Mouse (Mus musculus) hindbrain, embryonic 14.5 days (tissue): Measurements from ENCODE around the gene Rhox3e. TPM values are rescaled to one million over a fixed set of nuclear protein-coding genes. Genes with fewer than 3 reads are reported as not detected.
"Not testable (repeated sequence)": the region's sequence is repeated elsewhere in the genome, so short reads cannot be mapped to it uniquely, and the experiment has no call there.

Experiments used
- ATAC-seq: fragments of 200-750 bp; cut with Nextera tagmentation; 2 replicates; pipeline ENCODE4 v1.8.0; 2017; ENCODE audit warnings: moderate number of reproducible peaks, mild to moderate bottlenecking, moderate TSS enrichment, moderate library complexity; ENCODE audit not compliant: low FRiP score
- DNase-seq: peaks from one replicate; pipeline ENCODE4 v3.0.0-alpha.2; 2015; ENCODE audit warnings: low spot score
- H3K27ac ChIP-seq: fragments of 300-500 bp; sonication (generic); 2 replicates; pipeline ENCODE4 v1.5.1; 2014; ENCODE audit warnings: mild to moderate bottlenecking, moderate library complexity
- H3K27me3 ChIP-seq: fragments of 300-500 bp; sonication (generic); 2 replicates; pipeline ENCODE4 v1.6.1; 2014; ENCODE audit warnings: mild to moderate bottlenecking, low read length, mixed read lengths; ENCODE audit not compliant: control insufficient read depth, insufficient read depth
- H3K36me3 ChIP-seq: fragments of 300-500 bp; sonication (generic); replicated peaks from 2 replicates; pipeline ENCODE4 v1.6.1; 2014; ENCODE audit not compliant: control insufficient read depth, insufficient read depth
- H3K4me1 ChIP-seq: fragments of 300-500 bp; sonication (generic); replicated peaks from 2 replicates; pipeline ENCODE4 v1.6.1; 2014; ENCODE audit warnings: antibody characterized with exemption, low read length, mixed read lengths; ENCODE audit not compliant: control insufficient read depth, insufficient read depth
- H3K4me2 ChIP-seq: fragments of 300-500 bp; sonication (generic); replicated peaks from 2 replicates; pipeline ENCODE4 v1.6.1; 2014; ENCODE audit warnings: mild to moderate bottlenecking, moderate library complexity
- H3K4me3 ChIP-seq: fragments of 300-500 bp; sonication (generic); replicated peaks from 2 replicates; pipeline ENCODE4 v1.5.1; 2014; ENCODE audit warnings: mild to moderate bottlenecking, low read length
- H3K9ac ChIP-seq: fragments of 300-500 bp; sonication (generic); 2 replicates; pipeline ENCODE4 v1.6.1; 2014
- H3K9me3 ChIP-seq: fragments of 300-500 bp; sonication (generic); 2 replicates; pipeline ENCODE4 v1.6.1; 2016; ENCODE audit warnings: low read length; ENCODE audit not compliant: control insufficient read depth
- WGBS: fragments of 180-500 bp; shearing (Covaris S2); extraction: QIAGEN DNeasy Blood & Tissue Kit; methylation state at CpG from one replicate; pipeline ENCODE4 v1.1.7; 2014; 5-methylcytosine and 5-hydroxymethylcytosine counted together
- polyA plus RNA-seq: library from polyadenylated mRNA; unstranded; fragments of >200 nt; fragmentation: Nextera tagmentation; extraction: Ambion mirVana; gene quantifications from 2 replicates; pipeline ENCODE4 v1.2.1, GENCODE M21; 2014

Rhox3e gene
- polyA plus RNA-seq, result not detected in 2 replicates

DNA sequence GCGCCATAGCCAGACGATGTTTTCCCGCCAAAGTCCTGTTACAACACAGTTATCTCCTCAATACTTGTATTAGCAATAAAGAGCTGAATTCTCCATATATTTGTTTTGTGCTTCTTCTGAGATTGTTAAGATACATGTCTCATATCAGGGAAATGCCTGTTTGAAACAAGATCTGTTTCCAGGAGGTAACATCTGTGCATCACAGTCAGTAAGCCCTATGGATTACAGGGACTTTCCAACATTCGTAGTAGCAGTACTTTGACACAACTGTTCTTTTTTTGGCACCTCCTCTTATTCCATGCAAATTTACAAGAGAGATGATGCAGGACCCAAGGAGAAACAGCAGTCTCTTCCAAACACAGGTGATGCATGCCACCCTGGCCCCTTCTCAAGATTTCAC is at the start of gene Rhox3e:
Gene Rhox3e (plus strand): TSS at position 301 of the 400 bp plus-strand sequence.
- H3K4me1 ChIP-seq, H3K36me3 ChIP-seq, H3K9ac ChIP-seq, DNase-seq, ATAC-seq, H3K9me3 ChIP-seq, H3K27me3 ChIP-seq, H3K4me2 ChIP-seq, H3K27ac ChIP-seq, H3K4me3 ChIP-seq: not testable (repeated sequence)
- no CpG with 5 or more reads among the region's 4 CpGs for WGBS

DNA sequence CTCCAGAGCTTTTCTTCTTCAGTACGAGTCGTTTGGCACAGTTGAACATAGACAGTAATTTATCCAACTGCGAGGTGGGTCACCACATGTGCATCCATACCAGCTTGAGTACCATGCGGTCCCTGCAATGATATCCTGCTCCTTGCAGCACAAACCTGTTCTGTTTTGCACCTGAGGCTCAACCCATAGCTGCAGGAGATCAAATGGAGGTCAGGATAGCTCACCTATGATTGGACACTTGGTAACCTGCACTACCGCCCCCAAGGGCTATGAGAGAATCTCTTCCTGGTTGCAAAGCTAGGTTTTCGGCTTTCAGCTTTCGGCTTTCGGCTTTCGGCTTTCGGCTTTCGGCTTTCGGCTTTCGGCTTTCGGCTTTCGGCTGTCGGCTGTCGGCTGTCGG is 27.8 kb upstream of the Rhox3e start, which contains the start of gene Rhox4d:
Gene Rhox4d (plus strand): TSS at position 301 of the 400 bp plus-strand sequence.
- not testable (repeated sequence) for H3K4me3 ChIP-seq, H3K4me2 ChIP-seq, H3K36me3 ChIP-seq, H3K27ac ChIP-seq, H3K27me3 ChIP-seq, DNase-seq, H3K9me3 ChIP-seq, H3K4me1 ChIP-seq, ATAC-seq, H3K9ac ChIP-seq
- WGBS, result 96% methylated on average over 12 of the region's 18 CpGs

DNA sequence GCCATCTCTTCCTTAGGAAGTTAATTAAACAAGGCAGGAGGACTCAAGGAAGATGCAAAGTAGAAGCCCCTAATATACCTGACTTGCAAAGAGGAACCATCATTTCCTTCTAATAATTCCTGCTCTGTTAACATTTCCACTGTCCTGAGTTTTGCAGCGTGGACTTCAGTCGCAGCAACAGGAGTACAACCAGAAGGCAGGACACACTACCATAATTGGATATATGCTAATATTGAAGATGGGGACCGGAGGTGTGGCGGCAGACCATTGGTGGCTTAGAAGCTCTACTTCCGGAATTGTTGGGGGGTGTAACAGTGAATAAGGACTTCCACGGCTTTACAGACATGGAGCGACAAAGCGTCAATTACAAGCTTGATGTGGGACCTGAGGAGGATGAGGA is 11.7 kb upstream of the Rhox3e start, which contains the start of gene Rhox2e:
Gene Rhox2e (plus strand): TSS at position 301 of the 400 bp plus-strand sequence.
- WGBS, result 89% methylated on average over 2 of the region's 8 CpGs
- not testable (repeated sequence) for H3K9ac ChIP-seq, H3K27ac ChIP-seq, H3K27me3 ChIP-seq, H3K9me3 ChIP-seq, H3K4me1 ChIP-seq, H3K4me3 ChIP-seq, H3K36me3 ChIP-seq, DNase-seq, ATAC-seq, H3K4me2 ChIP-seq

- not testable (repeated sequence) for H3K9ac ChIP-seq, H3K4me3 ChIP-seq, DNase-seq, H3K4me2 ChIP-seq, H3K27me3 ChIP-seq, ATAC-seq, H3K36me3 ChIP-seq, H3K27ac ChIP-seq, H3K4me1 ChIP-seq, H3K9me3 ChIP-seq
- 99% methylated on average over 9 of the region's 18 CpGs for WGBS
Measured at GRCm38 (mm10) chrX:37557112-37557511, 15.3 kb downstream of the Rhox3e start, which contains the start of gene Rhox4e. TSS of gene Rhox4e (plus strand) at chrX:37557412.

DNA sequence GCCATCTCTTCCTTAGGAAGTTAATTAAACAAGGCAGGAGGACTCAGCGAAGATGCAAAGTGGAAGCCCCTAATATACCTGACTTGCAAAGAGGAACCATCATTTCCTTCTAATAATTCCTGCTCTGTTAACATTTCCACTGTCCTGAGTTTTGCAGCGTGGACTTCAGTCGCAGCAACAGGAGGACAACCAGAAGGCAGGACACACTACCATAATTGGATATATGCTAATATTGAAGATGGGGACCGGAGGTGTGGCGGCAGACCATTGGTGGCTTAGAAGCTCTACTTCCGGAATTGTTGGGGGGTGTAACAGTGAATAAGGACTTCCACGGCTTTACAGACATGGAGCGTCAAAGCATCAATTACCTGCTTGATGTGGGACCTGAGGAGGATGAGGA is 29.3 kb downstream of the Rhox3e start, which contains the start of gene Rhox2f:
Gene Rhox2f (plus strand): TSS at position 301 of the 400 bp plus-strand sequence.
- not testable (repeated sequence) for ATAC-seq, H3K27ac ChIP-seq, H3K27me3 ChIP-seq, H3K4me1 ChIP-seq, H3K4me3 ChIP-seq, H3K9me3 ChIP-seq, DNase-seq, H3K9ac ChIP-seq, H3K36me3 ChIP-seq, H3K4me2 ChIP-seq
- WGBS, result 90% methylated on average over 6 of the region's 8 CpGs

GRCm38 (mm10) chrX:37572638-37573037 is 30.8 kb downstream of the Rhox3e start:
- H3K9me3 ChIP-seq, H3K4me3 ChIP-seq, DNase-seq, H3K27ac ChIP-seq, H3K9ac ChIP-seq, H3K27me3 ChIP-seq, H3K4me1 ChIP-seq, H3K4me2 ChIP-seq, H3K36me3 ChIP-seq, ATAC-seq: not testable (repeated sequence)
- WGBS, result 63% methylated on average over 2 of the region's 2 CpGs

GRCm38 (mm10) chrX:37580692-37581091 is 38.9 kb downstream of the Rhox3e start, which contains the start of gene Rhox3f:
TSS of gene Rhox3f (plus strand) at chrX:37580992.
- not testable (repeated sequence) for H3K4me2 ChIP-seq, H3K4me3 ChIP-seq, H3K36me3 ChIP-seq, H3K27me3 ChIP-seq, H3K27ac ChIP-seq, H3K4me1 ChIP-seq, DNase-seq, H3K9ac ChIP-seq, ATAC-seq, H3K9me3 ChIP-seq

Other genes starting within 250 kb of the Rhox3e start
- gene Rhox3a2, start 162.0 kb upstream of the Rhox3e start, polyA plus RNA-seq, result not detected in 2 replicates
- not detected in 2 replicates for gene Rhox4a2, start 151.2 kb upstream of the Rhox3e start, polyA plus RNA-seq
- gene Rhox2b, start 130.0 kb upstream of the Rhox3e start, polyA plus RNA-seq, result not detected in 2 replicates
- not detected in 2 replicates for gene Rhox4b, start 109.5 kb upstream of the Rhox3e start, polyA plus RNA-seq
- gene Rhox2c, start 88.3 kb upstream of the Rhox3e start, polyA plus RNA-seq, result not detected in 2 replicates
- gene Rhox3c, start 83.4 kb upstream of the Rhox3e start, polyA plus RNA-seq, result not detected in 2 replicates
- gene Rhox4c, start 61.7 kb upstream of the Rhox3e start, polyA plus RNA-seq, result not detected in 2 replicates
- not detected in 2 replicates for gene Rhox2d, start 48.6 kb upstream of the Rhox3e start, polyA plus RNA-seq
- not detected in 2 replicates for gene Rhox4d, start 27.7 kb upstream of the Rhox3e start, polyA plus RNA-seq
- not detected in 2 replicates for gene Rhox2e, start 11.6 kb upstream of the Rhox3e start, polyA plus RNA-seq
- not detected in 2 replicates for gene Rhox4e, start 15.4 kb downstream of the Rhox3e start, polyA plus RNA-seq
- gene Rhox2f, start 29.4 kb downstream of the Rhox3e start, polyA plus RNA-seq, result not detected in 2 replicates
- gene Rhox3f, start 39.0 kb downstream of the Rhox3e start, polyA plus RNA-seq, result not detected in 2 replicates
- gene Rhox4f, start 65.7 kb downstream of the Rhox3e start, polyA plus RNA-seq, result not detected in 2 replicates
- not detected in 2 replicates for gene Rhox3g, start 86.6 kb downstream of the Rhox3e start, polyA plus RNA-seq
- not detected in 2 replicates for gene Rhox2g, start 101.5 kb downstream of the Rhox3e start, polyA plus RNA-seq
- gene Rhox4g, start 109.3 kb downstream of the Rhox3e start, polyA plus RNA-seq, result not detected in 2 replicates
- gene Rhox3h, start 126.7 kb downstream of the Rhox3e start, polyA plus RNA-seq, result not detected in 2 replicates
- not detected in 2 replicates for gene Rhox2h, start 131.3 kb downstream of the Rhox3e start, polyA plus RNA-seq